Mouse (Mus musculus): ENCODE measurements around the gene Psmd9. TPM values are rescaled to one million over a fixed set of nuclear protein-coding genes. Genes with fewer than 3 reads are reported as not detected.

Psmd9 gene
- polyA plus RNA-seq, 1 experiment from 2014 or later, result 86.0 TPM

GRCm38 (mm10) chr5:123148073-123148722 lies 21.0 kb upstream of the Psmd9 start:
- H3K9ac ChIP-seq (replicated peaks; ENCODE audit: low read depth, low read length), result 0 out of 2 replicates have a peak overlapping the region, but pooled peaks have one; percentile 5
- no peak overlapping the region for H3K27ac ChIP-seq (ENCODE audit: low read length)
- no peak for ATAC-seq
- WGBS, result 79% methylated on average over 25 of the region's 25 CpGs
- H3K9me3 ChIP-seq (ENCODE audit: control insufficient read depth, low read length), result no peaks in the 10 kb centered on the region
- H3K4me1 ChIP-seq (replicated peaks; ENCODE audit: control insufficient read depth, insufficient read depth, low read length), result peaks cover 65% of the 10 kb centered on the region
- no peak overlapping the region for H3K4me2 ChIP-seq (ENCODE audit: low read length)
- peaks cover 15% of the 10 kb centered on the region for H3K36me3 ChIP-seq (ENCODE audit: control insufficient read depth, insufficient read depth)
- no peaks in the 10 kb centered on the region for H3K27me3 ChIP-seq (replicated peaks; ENCODE audit: control insufficient read depth, insufficient read depth, low read length)
- no peak overlapping the region for H3K4me3 ChIP-seq (replicated peaks; ENCODE audit: low read length)

GRCm38 (mm10) chr5:123149451-123150400 lies 19.5 kb upstream of the Psmd9 start:
- H3K27ac ChIP-seq (ENCODE audit: low read length), result no peak overlapping the region
- H3K36me3 ChIP-seq (ENCODE audit: control insufficient read depth, insufficient read depth), result peaks cover 20% of the 10 kb centered on the region
- H3K9me3 ChIP-seq (ENCODE audit: control insufficient read depth, low read length), result no peaks in the 10 kb centered on the region

GRCm38 (mm10) chr5:123150641-123151040 lies 18.6 kb upstream of the Psmd9 start:
- 34% methylated on average over 7 of the region's 7 CpGs for WGBS
- Histone ChIP-seq H3K4me1 (replicated peaks; ENCODE audit: control insufficient read depth, insufficient read depth, low read length) (peaks cover 44% of the 10 kb centered on the region), H3K36me3 (ENCODE audit: control insufficient read depth, insufficient read depth) (peaks cover 20% of the 10 kb centered on the region)

More at GRCm38 (mm10) chr5:123149451-123150400, 19.5 kb upstream of the Psmd9 start:
- Histone ChIP-seq H3K4me3 (replicated peaks; ENCODE audit: low read length) (peak overlapping the region; percentile 43), H3K4me2 (ENCODE audit: low read length) (peak overlapping the region; percentile 68), H3K27me3 (replicated peaks; ENCODE audit: control insufficient read depth, insufficient read depth, low read length) (no peaks in the 10 kb centered on the region), H3K4me1 (replicated peaks; ENCODE audit: control insufficient read depth, insufficient read depth, low read length) (peaks cover 53% of the 10 kb centered on the region), H3K9ac (replicated peaks; ENCODE audit: low read depth, low read length) (peak overlapping the region; percentile 49)
- ATAC-seq, result peak; percentile 91
- 5% methylated on average over 19 of the region's 19 CpGs for WGBS

GRCm38 (mm10) chr5:123151077-123151476 lies 18.1 kb upstream of the Psmd9 start:
- Histone ChIP-seq H3K27me3 (replicated peaks; ENCODE audit: control insufficient read depth, insufficient read depth, low read length) (no peaks in the 10 kb centered on the region), H3K4me2 (ENCODE audit: low read length) (peak overlapping the region; percentile 68), H3K4me3 (replicated peaks; ENCODE audit: low read length) (peak overlapping the region; percentile 43), H3K36me3 (ENCODE audit: control insufficient read depth, insufficient read depth) (peaks cover 20% of the 10 kb centered on the region), H3K4me1 (replicated peaks; ENCODE audit: control insufficient read depth, insufficient read depth, low read length) (peaks cover 39% of the 10 kb centered on the region), H3K9me3 (ENCODE audit: control insufficient read depth, low read length) (no peaks in the 10 kb centered on the region), H3K27ac (ENCODE audit: low read length) (no peak overlapping the region), H3K9ac (replicated peaks; ENCODE audit: low read depth, low read length) (peak overlapping the region; percentile 31; the same call in 1 of the 2 replicates)
- WGBS, result 35% methylated on average over 7 of the region's 7 CpGs
- 0 out of 2 replicates have a peak, but pooled peaks have one; percentile 14 for ATAC-seq

More at GRCm38 (mm10) chr5:123150641-123151040, 18.6 kb upstream of the Psmd9 start:
- peak overlapping the region; percentile 31; the same call in 1 of the 2 replicates for H3K9ac ChIP-seq (replicated peaks; ENCODE audit: low read depth, low read length)
- peak overlapping the region; percentile 43 for H3K4me3 ChIP-seq (replicated peaks; ENCODE audit: low read length)
- peak overlapping the region; percentile 68 for H3K4me2 ChIP-seq (ENCODE audit: low read length)
- no peaks in the 10 kb centered on the region for H3K27me3 ChIP-seq (replicated peaks; ENCODE audit: control insufficient read depth, insufficient read depth, low read length)
- peak; percentile 4; the same call in 1 of the 2 replicates for ATAC-seq
- no peaks in the 10 kb centered on the region for H3K9me3 ChIP-seq (ENCODE audit: control insufficient read depth, low read length)
- H3K27ac ChIP-seq (ENCODE audit: low read length), result no peak overlapping the region

- H3K27ac ChIP-seq (ENCODE audit: low read length), result no peak overlapping the region
- H3K4me2 ChIP-seq (ENCODE audit: low read length), result no peak overlapping the region
- H3K4me3 ChIP-seq (replicated peaks; ENCODE audit: low read length), result no peak overlapping the region
Measured at GRCm38 (mm10) chr5:123151707-123152362, 17.4 kb upstream of the Psmd9 start.

GRCm38 (mm10) chr5:123152901-123153300 lies 16.3 kb upstream of the Psmd9 start:
- H3K4me3 ChIP-seq (replicated peaks; ENCODE audit: low read length), result no peak overlapping the region
- no peaks in the 10 kb centered on the region for H3K9me3 ChIP-seq (ENCODE audit: control insufficient read depth, low read length)
- peaks cover 37% of the 10 kb centered on the region for H3K4me1 ChIP-seq (replicated peaks; ENCODE audit: control insufficient read depth, insufficient read depth, low read length)
- H3K4me2 ChIP-seq (ENCODE audit: low read length), result no peak overlapping the region
- no peak for ATAC-seq
- H3K36me3 ChIP-seq (ENCODE audit: control insufficient read depth, insufficient read depth), result peaks cover 22% of the 10 kb centered on the region
- no peak overlapping the region for H3K9ac ChIP-seq (replicated peaks; ENCODE audit: low read depth, low read length)
- H3K27me3 ChIP-seq (replicated peaks; ENCODE audit: control insufficient read depth, insufficient read depth, low read length), result no peaks in the 10 kb centered on the region
- 71% methylated on average over 1 of the region's 1 CpGs for whole genome bisulfite sequencing
- no peak overlapping the region for H3K27ac ChIP-seq (ENCODE audit: low read length)

More at GRCm38 (mm10) chr5:123151707-123152362, 17.4 kb upstream of the Psmd9 start:
- WGBS, result 90% methylated on average over 19 of the region's 19 CpGs
- ATAC-seq, result no peak
- peaks cover 37% of the 10 kb centered on the region for H3K4me1 ChIP-seq (replicated peaks; ENCODE audit: control insufficient read depth, insufficient read depth, low read length)
- no peak overlapping the region for H3K9ac ChIP-seq (replicated peaks; ENCODE audit: low read depth, low read length)
- no peaks in the 10 kb centered on the region for H3K27me3 ChIP-seq (replicated peaks; ENCODE audit: control insufficient read depth, insufficient read depth, low read length)
- no peaks in the 10 kb centered on the region for H3K9me3 ChIP-seq (ENCODE audit: control insufficient read depth, low read length)
- H3K36me3 ChIP-seq (ENCODE audit: control insufficient read depth, insufficient read depth), result peaks cover 20% of the 10 kb centered on the region

GRCm38 (mm10) chr5:123155425-123155824 lies 13.8 kb upstream of the Psmd9 start:
- Histone ChIP-seq H3K27ac (ENCODE audit: low read length) (no peak overlapping the region), H3K9me3 (ENCODE audit: control insufficient read depth, low read length) (no peaks in the 10 kb centered on the region), H3K4me2 (ENCODE audit: low read length) (no peak overlapping the region), H3K4me3 (replicated peaks; ENCODE audit: low read length) (no peak overlapping the region), H3K4me1 (replicated peaks; ENCODE audit: control insufficient read depth, insufficient read depth, low read length) (peaks cover 12% of the 10 kb centered on the region), H3K9ac (replicated peaks; ENCODE audit: low read depth, low read length) (no peak overlapping the region), H3K36me3 (ENCODE audit: control insufficient read depth, insufficient read depth) (peaks cover 40% of the 10 kb centered on the region), H3K27me3 (replicated peaks; ENCODE audit: control insufficient read depth, insufficient read depth, low read length) (no peaks in the 10 kb centered on the region)
- ATAC-seq, result peak; percentile 39; the same call in 1 of the 2 replicates
- 58% methylated on average over 7 of the region's 7 CpGs for WGBS

GRCm38 (mm10) chr5:123156763-123157162 lies 12.4 kb upstream of the Psmd9 start:
- no peak overlapping the region for H3K4me3 ChIP-seq (replicated peaks; ENCODE audit: low read length)
- H3K9ac ChIP-seq (replicated peaks; ENCODE audit: low read depth, low read length), result no peak overlapping the region
- no peaks in the 10 kb centered on the region for H3K9me3 ChIP-seq (ENCODE audit: control insufficient read depth, low read length)
- H3K36me3 ChIP-seq (ENCODE audit: control insufficient read depth, insufficient read depth), result peaks cover 51% of the 10 kb centered on the region
- no peaks in the 10 kb centered on the region for H3K4me1 ChIP-seq (replicated peaks; ENCODE audit: control insufficient read depth, insufficient read depth, low read length)
- no peaks in the 10 kb centered on the region for H3K27me3 ChIP-seq (replicated peaks; ENCODE audit: control insufficient read depth, insufficient read depth, low read length)
- H3K4me2 ChIP-seq (ENCODE audit: low read length), result no peak overlapping the region
- ATAC-seq, result no peak
- 81% methylated on average over 12 of the region's 12 CpGs for WGBS
- H3K27ac ChIP-seq (ENCODE audit: low read length), result no peak overlapping the region

All from forebrain, embryonic 16.5 days (tissue).